Mouse (Mus musculus) Muller cell, postnatal 12 days (primary cell): ENCODE results near the gene Cadps.
"Not testable (repeated sequence)": the region's sequence is repeated elsewhere in the genome, so short reads cannot be mapped to it uniquely, and the experiment has no call there.

ENCODE experiments used
- DNase-seq: peaks from one replicate; pipeline ENCODE4 v3.0.0-alpha.2; 2015; ENCODE audit errors: inconsistent ontology term

Gene Cadps

DNA sequence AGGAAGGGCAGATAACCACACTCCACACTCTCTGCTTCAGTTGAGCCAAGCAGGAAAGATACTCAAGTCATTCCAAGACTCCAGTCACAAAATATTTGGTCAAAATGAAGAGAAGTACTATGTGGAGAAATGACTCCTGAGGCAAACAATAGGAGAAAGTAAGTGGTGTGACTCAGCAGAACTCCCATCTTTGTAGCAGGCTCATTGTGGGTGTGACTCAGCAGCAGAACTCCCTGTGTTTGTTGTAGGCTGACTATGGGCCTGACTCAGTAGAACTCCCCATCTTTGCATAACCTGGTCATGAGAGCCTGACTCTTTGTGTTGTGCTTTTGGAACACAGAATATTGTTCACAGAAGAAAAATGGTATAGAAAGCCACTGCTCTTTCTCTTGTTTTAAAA is 231.1 kb downstream of the Cadps start:
- peak; percentile 61 for DNase-seq

DNA sequence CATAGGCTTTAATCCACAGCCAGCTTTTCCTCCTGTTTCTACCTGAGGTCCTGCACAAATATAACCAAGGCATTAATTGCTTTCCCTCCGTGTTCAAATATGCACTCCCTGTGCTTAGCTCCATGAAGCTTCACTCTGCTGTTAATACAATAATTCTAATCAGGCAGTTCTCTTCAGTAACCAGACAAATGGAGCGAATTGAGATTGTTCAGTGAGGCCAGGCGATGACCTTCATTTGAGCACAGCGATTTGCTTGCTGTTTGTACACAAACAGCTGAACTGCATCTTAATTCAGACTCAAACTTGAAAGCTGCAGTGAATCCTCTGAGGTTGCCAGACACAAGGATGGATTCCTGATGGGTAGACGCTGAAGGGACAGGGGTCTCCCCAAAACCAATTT is 239.3 kb downstream of the Cadps start:
- DNase-seq, result peak; percentile 24

DNA sequence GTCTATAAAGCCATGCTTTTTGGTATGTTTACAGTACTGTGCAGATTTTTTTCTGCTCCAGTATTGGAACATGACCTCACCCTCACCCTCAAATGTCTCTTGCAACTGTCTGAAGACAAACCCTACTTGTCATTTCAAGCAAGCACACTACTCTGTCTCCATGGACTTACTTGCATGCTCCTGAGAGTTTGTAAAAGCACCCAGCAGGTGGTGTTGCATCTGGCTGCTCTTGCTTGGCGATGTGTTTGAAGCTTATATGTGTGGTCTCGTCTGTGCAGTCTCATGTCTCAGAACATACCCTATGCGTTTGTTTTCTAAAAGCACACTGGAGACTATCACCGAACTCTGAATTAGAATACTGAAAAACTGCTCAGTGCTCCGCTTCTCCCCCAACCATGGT is 241.2 kb downstream of the Cadps start:
- no peak for DNase-seq

DNA sequence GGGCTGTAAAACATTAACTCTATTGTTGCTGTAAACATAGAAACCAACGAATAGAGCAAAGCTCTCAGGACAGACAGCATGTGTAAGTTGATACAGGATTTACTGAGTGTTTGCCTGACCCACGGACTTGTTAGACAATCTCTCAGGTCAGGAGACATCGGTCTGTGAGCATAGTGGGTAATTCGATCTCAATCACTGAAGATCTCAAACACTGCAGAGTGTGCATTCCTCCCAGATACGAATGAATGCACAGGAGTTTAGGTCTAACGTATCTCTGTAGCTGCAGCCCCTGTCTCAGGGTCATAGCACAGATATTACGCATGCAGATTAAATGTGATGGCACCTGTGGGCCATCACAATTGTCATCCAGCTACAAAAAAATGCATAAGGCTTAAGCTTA is 242.1 kb downstream of the Cadps start:
- no peak for DNase-seq

DNA sequence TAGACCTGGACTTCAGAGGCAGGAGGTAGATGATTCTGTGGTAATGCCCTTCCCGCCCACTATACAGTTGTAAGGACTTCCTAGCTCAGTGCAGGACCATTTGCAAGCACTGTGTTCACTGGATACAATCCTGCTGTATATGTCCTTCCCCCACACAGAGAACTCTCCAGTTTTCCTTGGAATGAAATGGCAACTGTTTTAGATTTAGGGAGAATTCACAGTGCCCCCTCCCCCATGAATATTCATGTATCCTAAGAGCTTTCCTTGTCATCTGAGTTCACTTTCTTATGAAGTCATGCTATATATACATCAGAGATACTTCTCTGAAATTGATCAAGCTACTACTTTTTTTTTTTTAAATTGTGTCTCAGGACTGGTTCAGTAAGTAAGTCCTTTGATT is 244.7 kb downstream of the Cadps start:
- no peak for DNase-seq

DNA sequence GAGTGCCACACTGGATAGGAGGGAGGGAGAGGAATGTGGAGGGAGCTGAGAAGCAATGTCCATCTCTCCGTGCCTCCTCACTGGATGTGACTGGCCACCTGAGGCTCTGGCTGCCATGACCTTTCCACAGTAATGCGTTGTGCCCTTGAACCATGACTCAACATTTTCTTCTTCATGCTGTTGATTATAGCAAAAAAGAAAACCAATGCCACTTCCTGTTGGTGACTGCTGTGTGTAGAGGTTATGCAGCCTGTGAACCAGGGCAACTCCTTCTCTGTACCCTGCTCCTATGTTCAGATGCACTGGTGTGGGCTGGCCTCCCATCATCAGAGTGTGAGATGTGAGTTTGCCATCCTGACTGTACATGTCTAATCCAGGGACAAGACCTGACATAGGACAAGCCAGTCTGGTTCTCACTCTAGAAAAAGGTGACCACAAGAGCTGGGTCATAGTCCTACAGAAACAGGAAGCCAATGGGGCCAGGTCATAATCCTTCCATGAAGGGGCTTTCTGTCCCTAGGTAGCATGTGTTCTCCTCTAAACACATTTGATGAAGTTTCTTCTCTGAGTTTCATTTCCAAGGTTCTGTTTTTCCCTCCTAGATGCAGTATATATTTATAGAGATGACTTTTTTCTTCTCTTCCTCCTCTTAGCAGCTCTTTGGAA is 245.3 kb downstream of the Cadps start:
- DNase-seq, result no peak

DNA sequence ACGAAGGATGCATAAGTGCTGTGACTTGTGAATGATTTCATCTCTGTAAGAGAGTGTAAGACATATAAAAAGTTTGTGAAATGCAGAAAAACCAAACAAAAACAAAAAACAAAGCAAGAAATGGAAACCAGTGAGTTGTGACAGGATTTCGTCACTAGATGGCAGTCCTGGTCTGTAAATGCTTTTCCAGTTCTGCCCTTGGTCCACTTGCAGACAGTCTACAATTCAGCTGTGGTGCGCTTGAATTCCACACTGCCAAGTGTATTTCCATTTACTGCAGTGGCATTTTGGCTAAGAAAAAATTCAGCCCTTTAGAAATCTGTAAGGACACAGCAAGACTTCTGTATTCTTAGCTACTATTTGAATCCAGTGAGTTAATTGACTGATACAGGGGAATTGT is 247.8 kb downstream of the Cadps start:
- DNase-seq, result peak; percentile 68

DNA sequence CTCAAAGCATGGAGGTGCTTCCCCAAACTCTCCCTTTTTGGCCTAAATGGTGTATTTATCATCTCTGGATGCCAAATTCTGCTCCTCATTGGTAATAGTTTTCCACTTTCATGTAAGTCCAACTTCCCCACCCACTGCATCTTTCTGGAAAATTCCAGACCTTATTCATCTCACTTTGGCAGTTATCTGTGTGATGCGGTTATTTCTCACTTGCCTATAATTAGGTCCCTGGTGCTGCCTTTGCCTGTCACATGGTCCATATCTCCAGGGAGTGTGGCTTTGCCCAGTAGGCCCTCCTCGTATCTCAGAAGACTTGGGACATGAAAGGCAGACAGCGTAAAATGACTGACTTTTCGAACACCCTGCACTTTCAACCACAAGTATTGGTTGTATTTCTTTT is 248.5 kb downstream of the Cadps start:
- peak; percentile 36 for DNase-seq

DNA sequence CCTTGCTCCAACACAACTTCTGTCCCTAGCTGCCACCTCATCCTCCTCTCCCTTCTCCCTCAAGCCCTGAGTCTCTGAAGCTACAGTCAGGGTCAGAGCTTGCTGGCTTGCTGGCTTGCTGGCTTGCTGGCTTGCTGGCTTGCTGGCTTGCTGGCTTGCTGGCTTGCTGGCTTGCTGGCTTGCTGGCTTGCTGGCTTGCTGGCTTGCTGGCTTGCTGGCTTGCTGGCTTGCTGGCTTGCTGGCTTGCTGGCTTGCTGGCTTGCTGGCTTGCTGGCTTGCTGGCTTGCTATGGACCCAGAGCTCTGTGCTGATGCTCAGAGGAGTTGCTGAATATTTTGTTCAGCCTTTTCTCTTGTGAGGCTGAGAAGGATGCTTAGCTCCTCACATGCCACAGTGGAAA is 261.1 kb downstream of the Cadps start:
- not testable (repeated sequence) for DNase-seq

DNA sequence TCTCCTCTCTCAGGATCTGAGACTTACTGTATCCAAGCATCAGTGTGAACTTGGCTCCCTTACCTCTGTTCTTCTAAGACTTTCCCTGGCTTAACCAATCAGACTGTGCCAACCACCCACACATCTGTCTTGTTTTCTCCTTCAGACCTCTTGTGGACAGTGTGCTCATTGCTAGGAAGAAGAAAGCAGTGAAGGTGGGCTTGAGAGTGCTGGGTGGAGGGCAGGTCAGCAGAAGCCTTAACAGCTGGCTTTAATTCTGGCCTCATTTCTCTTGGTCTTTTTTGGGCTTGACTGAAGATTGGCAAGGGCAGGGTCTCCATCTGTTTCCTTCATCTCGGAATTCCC is 262.7 kb downstream of the Cadps start:
- no peak for DNase-seq

DNA sequence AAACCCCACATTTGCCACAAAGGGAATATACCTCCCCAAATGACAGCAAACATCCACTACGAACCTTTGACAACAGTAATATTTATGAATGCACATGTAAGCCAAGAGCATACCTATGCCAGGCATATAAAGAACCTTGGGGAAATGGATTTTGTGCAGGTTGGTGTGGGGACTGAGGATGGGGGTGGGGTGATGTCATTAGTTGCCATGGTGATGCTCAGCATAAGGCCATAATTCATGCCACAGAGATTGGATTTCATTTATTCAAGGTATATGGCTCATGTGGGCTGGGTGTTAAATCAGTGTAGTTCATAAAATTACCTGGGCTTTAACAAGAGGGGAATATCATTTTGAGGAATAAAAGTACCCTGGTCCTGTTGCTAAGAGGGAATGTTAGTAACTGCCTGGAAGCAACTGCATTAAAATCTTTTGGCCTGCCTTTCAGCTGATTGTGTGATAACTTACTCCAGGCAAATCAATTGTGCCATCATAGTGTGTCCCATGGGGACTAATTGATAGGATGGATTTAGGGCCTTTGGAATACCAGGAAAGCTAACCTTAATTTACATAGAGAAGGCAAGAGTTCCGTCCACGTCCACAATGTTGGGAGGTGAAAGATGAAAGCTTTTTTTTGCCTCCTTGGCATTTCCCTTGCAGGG is 263.2 kb downstream of the Cadps start:
- DNase-seq, result no peak

DNA sequence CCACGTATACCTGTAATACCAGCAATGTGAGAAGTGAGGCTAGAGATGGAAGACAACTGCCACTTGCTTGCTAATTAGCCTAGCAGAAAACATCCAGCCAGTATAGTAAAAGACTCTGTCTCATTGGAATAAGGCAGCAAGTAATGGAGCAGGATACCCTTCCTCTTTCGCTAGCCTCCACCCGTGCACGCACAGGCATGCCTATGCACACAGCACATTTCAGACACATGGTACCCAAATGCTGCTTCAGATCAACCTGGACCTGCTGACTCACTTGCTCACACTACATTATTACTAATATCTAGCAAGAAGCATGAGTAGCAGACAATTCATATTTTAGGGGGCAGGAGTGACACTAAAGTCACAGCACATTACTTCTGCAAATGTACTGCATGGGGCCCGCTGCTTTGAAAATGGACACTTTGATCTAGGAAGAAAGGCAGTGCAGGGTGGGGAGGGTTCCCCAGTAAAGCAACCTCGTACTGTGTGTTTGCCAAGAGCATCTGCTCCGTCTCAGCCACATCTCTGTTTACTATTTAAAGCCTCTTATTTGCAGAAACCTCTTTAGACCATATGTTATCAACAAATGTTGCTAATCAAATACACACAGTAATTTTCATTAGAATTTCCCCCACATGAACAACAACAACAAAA is 263.8 kb downstream of the Cadps start:
- DNase-seq, result no peak

DNA sequence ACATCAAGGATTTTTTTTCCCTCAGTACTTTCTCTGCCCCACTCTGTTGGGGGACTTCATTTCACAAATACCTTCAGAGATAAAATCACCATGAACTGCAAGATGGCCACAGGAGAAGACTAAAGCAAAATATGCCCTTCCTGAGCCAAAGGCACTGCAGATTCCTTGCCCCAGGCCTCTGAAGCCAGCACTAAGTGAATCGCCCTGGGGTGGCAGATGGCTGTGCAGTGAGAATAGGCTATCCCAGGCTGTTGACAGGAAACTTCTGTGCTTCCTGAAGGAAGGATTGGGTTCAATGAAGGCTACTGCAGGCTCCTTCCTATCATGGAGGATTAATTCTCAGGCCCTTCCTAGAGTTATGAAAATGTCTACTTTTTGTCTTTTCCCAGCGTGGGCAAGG is 268.4 kb downstream of the Cadps start:
- no peak for DNase-seq

DNA sequence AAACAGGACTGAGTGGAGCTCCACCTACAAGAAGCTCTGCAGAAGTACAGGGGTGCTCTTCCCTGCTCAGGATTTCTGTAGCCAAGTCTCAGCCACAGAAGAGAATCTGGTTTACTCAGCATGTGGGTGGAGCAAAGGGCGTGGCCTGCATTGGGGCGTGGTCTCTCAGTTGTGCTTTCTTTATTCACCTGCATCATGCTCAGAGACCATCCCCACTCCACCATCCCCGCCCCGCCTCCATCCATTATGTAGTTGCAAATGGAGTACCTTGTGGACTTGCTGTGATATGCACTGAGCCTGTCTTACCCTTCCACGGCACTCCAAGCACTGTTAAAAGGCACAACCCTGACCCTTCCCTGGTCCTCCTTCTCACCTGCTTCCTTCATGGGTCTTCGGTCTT is 271.5 kb downstream of the Cadps start:
- DNase-seq, result no peak

DNA sequence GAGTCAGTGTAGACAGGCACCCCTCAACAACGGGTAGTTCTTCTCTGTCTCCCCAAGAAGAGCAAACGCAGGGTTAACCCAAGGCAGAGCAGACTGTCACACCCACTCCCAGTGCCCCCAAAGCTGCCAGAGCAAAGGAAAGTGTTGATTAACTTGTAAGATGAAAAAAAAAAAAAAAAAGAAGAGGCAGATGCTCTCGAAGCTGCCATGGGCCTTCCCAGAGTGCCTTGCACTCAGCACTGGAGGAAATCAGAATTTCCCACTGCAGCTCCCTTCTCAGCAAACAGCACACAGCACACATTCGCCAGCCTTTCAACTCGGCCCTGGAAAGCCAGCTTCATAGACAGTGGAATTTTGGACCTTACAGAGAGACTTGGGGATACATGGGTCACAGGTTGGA is 271.9 kb downstream of the Cadps start:
- no peak for DNase-seq

DNA sequence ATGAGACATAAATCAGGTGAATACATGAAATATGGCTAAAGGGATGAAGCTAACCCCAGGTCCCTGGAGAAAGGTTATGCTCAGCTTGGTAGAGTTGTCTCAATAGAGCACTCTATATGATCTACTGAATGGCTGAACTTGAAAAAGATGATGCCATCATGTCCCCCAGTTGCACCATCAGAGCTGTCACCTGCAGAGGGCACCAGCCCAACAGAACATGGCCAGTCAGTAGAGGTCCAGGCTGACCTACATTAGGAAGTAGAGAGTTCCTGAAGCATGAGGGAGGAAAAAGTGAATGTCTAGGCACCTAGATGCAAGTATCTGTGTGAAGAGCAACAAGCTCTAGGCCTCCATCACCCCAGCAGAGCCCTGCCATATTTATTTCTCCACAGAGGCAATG is 273.6 kb downstream of the Cadps start:
- no peak for DNase-seq

DNA sequence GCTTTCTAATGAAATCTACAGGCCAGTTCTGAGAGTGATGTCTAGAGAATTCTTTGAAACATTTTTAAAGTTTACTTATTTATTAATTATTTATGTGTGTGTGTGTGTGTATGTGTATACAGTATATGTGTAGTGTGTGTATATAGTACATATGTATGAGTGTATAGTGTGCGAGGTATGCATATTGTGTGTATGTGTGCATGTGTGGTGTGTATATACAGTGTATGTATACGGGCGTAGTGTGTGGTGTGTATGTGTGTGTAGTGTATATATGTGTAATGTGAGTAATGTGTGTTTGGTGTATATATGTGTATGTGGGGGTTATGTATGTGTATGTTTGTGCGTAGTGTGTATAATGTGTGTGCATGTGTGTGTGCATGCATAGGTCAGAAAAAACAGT is 275.4 kb downstream of the Cadps start:
- DNase-seq, result no peak

DNA sequence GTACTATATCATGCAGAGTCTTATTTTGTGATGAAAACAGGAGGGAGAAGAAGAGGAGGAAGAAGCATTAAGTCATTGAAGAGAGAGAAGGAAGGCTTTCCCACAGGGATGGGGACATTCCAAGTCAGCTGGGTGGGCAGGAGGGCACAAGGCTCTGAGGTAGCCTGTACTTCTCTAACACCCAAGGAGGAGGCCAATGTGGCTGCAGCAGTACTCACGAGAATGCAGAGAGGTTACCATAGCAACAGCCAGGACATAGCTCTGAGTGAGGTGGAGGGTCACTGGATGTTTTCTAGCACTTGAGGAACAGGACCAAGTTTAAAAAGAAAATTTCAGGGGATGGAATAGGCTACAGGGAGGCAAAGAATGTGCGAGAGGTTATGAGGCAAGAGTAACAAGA is 281.1 kb downstream of the Cadps start:
- DNase-seq, result no peak

DNA sequence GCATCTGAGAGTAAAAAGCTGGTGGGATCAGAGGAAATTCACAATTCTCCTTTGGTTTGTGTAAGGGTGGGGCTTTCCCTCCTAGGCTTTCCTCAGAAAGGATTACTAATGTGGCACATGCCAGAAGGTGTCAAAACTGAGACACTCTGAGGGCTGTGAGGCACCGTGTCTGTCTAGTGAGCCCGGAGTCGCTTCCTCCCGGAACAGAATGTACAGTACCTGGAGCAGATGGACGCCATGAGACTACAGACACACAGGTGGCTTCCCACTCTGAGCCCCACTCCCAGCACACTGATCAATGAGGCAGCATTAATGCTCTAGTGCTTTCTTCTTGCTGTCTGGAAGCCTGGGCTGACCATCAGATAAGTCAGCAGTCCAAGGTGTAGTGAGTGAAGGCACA is 283.8 kb downstream of the Cadps start:
- no peak for DNase-seq

DNA sequence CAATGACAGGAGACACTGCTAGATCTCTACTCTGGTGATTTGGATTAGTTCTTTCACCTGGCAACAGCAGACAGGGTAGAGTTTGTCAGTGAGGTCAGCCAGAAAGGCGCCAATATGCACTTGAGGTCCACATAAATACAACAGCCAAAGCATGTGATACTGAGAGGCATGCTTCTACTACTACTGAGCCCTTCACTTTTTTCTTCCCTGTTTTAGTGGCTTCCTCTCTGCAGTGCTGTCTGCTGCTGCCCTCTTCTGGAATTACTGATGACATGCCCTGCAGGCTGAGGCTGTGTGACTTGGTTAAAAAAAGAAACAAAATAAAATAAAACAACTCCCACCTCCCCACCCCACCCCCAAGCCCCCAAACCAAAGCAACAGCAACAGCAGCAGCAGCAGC is 291.8 kb downstream of the Cadps start:
- DNase-seq, result peak; percentile 19

DNA sequence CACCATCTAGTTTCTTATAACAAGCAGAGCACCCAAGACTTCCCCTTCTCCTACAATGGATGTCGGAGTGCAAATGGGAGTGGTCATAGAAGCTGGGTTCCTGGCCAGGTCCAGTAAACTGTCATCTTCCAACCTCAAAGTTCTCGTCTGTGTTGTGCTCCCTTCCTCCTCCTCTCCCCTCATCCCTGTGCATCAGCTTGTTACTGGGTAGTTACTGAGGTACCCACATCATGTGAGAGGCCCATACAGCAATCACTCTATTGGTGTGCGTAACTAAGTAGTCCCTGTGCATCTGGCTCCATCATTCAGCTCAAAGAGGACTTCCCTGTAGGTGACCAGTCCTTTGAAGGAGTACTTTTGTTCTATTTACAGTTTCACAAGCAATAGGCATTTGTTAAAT is 292.3 kb downstream of the Cadps start:
- DNase-seq, result no peak

DNA sequence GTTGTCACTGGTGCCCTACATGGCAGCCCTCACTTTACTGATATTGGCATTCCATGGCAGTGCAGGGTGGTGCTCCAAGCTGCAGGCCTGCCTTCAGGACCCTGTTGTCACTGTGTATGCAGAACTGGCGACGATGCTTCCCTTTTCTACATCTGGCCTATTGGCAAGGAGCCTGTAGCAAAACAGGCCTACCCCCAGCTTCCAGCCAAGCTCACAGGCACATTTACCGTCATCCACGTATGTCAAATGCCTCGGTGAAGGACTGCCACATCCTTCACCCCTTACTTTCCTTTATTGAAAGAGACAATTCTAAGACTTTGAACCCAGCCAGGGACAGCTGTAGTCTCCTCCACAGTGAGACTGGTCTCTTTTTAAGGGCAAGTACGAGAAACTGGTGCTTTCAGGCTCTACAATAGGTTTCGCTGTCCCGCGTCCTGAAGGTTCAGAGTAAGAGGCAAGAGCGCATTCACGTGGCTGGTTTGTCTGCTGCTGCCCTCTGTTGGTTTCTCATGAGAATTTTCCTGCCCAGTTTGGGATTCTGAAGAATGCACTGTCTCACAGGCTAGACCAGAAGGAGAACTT is 292.8 kb downstream of the Cadps start:
- DNase-seq, result peak; percentile 57

DNA sequence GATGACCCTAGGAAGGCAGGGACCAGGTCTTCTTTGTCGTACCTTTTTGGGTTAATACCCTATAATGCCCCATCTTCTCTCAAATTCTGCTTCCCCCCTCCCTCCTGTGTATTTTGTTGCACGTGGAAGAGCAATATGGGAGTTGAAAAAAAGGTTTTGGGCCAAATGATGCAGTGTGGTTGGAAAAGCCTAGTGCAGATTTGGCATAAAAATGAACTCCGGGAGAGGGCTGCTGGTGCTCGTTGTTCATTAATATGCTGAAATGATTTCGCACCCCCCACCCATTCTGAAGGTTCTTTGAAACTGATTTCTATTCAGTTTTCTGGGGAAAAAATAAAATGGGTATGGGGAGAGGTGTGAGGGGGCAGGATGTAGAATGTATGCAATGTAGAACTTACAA is 295.6 kb downstream of the Cadps start:
- no peak for DNase-seq
